Mouse (Mus musculus): ENCODE results near the gene Ankzf1.
A peak's percentile ranks its signal among the peaks of the same experiment; 100 is the strongest.

The Ankzf1 gene

GRCm38 (mm10) chr1:75191622-75192402 lies at the start of gene Ankzf1, which contains the start of gene Atg9a:
Ankzf1 (plus strand) TSS chr1:75192151.
Atg9a (minus strand) TSS chr1:75192196.
- DNase-seq, result peak; percentile 94

GRCm38 (mm10) chr1:75142301-75143261 lies 49.4 kb upstream of the Ankzf1 start, which contains the start of the genes Cnppd1 and Retreg2:
Cnppd1 (minus strand) TSS chr1:75142711.
Retreg2 (plus strand) TSS chr1:75142778.
- DNase-seq, result peak; percentile 98

GRCm38 (mm10) chr1:75145589-75145988 lies 46.4 kb upstream of the Ankzf1 start:
- DNase-seq, result no peak

GRCm38 (mm10) chr1:75147411-75148135 lies 44.4 kb upstream of the Ankzf1 start:
- DNase-seq, result no peak

- no peak for DNase-seq
These were observed 43.2 kb upstream of the Ankzf1 start for GRCm38 (mm10) chr1:75148727-75149126.

GRCm38 (mm10) chr1:75155837-75156236 lies 36.1 kb upstream of the Ankzf1 start:
- DNase-seq, result no peak

GRCm38 (mm10) chr1:75158990-75159389 lies 33.0 kb upstream of the Ankzf1 start:
- no peak for DNase-seq

GRCm38 (mm10) chr1:75159540-75160255 lies 32.3 kb upstream of the Ankzf1 start:
- DNase-seq, result no peak

- no peak for DNase-seq
These were observed 31.7 kb upstream of the Ankzf1 start for GRCm38 (mm10) chr1:75160256-75160617.

GRCm38 (mm10) chr1:75168093-75168471 lies 23.9 kb upstream of the Ankzf1 start:
- no peak for DNase-seq

- peak; percentile 99 for DNase-seq
These were observed 23.2 kb upstream of the Ankzf1 start, which contains the start of gene Zfand2b for GRCm38 (mm10) chr1:75168472-75169464. Zfand2b (plus strand) TSS chr1:75168646.

GRCm38 (mm10) chr1:75179334-75180104 lies 12.4 kb upstream of the Ankzf1 start:
- DNase-seq, result no peak

- peak; percentile 87 for DNase-seq
These were observed 11.8 kb upstream of the Ankzf1 start, which contains the start of gene Abcb6 for GRCm38 (mm10) chr1:75180105-75180590. Abcb6 (minus strand) TSS chr1:75180392.

- no peak for DNase-seq
These were observed 11.2 kb upstream of the Ankzf1 start for GRCm38 (mm10) chr1:75180741-75181140.

GRCm38 (mm10) chr1:75181377-75181870 lies 10.5 kb upstream of the Ankzf1 start:
- no peak for DNase-seq

- no peak for DNase-seq
These were observed 9.8 kb upstream of the Ankzf1 start for GRCm38 (mm10) chr1:75182160-75182559.

GRCm38 (mm10) chr1:75185495-75185894 lies 6.5 kb upstream of the Ankzf1 start:
- DNase-seq, result no peak

GRCm38 (mm10) chr1:75187126-75187525 lies 4.8 kb upstream of the Ankzf1 start:
- no peak for DNase-seq

GRCm38 (mm10) chr1:75187914-75188483 lies 4.0 kb upstream of the Ankzf1 start:
- DNase-seq, result no peak
